Mouse (Mus musculus): ENCODE measurements around the gene Ccsap. TPM values are rescaled to one million over a fixed set of nuclear protein-coding genes. Genes with fewer than 3 reads are reported as not detected.

Ccsap gene
- polyA plus RNA-seq (2015; fragmentation: Nextera tagmentation; extraction: Ambion mirVana) = 2.3 and 2.7 TPM in 2 replicates

DNA sequence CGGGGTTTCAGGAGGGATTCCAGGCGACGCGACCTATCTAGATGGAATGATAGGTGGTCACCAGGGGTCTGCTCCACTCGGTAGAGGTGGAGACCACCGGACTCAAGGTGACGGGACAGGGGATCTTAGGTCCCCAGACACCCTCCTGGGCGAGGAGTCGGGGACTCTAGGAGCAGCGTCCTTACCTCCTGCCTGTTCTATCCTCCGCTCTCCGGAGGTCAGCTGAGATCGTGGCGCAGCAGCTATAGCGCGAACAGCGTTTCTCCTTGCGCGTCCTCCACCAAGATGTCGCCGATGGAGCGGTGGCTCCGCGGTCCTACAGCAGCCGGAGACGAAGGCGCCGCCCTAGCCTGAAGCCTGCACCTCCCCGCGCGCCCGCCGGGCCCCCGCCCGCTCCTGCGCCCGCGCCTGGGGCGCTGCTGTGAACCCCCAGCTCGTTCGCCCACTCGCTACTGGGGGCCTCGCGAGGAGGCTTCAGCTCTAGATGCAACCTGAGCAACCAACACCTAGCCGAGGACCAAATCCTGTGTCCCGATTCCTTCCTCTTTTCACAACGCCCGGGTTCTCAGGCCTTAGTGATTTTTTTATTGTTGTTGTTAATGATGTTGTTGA is at the start of gene Ccsap:
Gene Ccsap (minus strand): TSS at position 562 of the 612 bp plus-strand sequence.
- ATAC-seq = peak; percentile 72

DNA sequence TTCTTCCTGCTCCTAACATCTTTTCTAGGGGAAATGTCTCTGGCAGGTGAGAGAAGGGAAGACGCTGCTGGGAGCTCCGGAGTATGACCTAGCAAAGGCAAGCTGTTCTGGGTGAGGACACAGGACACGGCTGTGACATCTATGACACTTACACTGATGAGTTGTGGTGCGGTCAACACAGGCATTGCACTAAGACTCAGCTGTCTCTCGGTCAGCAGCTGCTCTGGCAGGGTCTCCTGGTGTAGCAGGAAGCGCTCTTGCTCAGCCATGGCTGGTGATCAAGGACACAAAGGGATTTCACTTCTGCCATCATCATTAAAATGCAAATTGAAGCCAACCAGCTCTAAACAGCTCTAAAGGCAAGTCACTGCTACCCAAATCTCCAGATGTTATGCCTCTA is 47.6 kb upstream of the Ccsap start:
- Histone ChIP-seq H3K4me1 (ENCODE audit: control insufficient read depth, insufficient read depth, low read length) (no peaks in the 10 kb centered on the region), H3K27ac (ENCODE audit: low read length) (no peak overlapping the region), H3K36me3 (ENCODE audit: control insufficient read depth, insufficient read depth, low read length) (peaks cover 9% of the 10 kb centered on the region), H3K27me3 (replicated peaks; ENCODE audit: control insufficient read depth, insufficient read depth, low read length) (no peaks in the 10 kb centered on the region), H3K9ac (ENCODE audit: low read depth, low read length) (no peak overlapping the region), H3K4me2 (ENCODE audit: low read depth, low read length) (no peak overlapping the region), H3K9me3 (ENCODE audit: control insufficient read depth, low read length) (no peaks in the 10 kb centered on the region), H3K4me3 (ENCODE audit: low read length) (no peak overlapping the region)
- no peak for ATAC-seq
- 95% methylated on average over 6 of the region's 6 CpGs for WGBS

More for the DNA sequence above, at the start of gene Ccsap:
- Histone ChIP-seq H3K9ac (ENCODE audit: low read depth, low read length) (peak within 1 kb of the TSS; percentile 86), H3K4me2 (ENCODE audit: low read depth, low read length) (peak within 1 kb of the TSS; percentile 98), H3K4me1 (ENCODE audit: control insufficient read depth, insufficient read depth, low read length) (peaks cover 10% of the 10 kb centered on the region), H3K27me3 (replicated peaks; ENCODE audit: control insufficient read depth, insufficient read depth, low read length) (peaks cover 9% of the 10 kb centered on the region; the same call in 1 of the 2 replicates), H3K27ac (ENCODE audit: low read length) (peak within 1 kb of the TSS; percentile 69), H3K9me3 (ENCODE audit: control insufficient read depth, low read length) (no peaks in the 10 kb centered on the region), H3K36me3 (ENCODE audit: control insufficient read depth, insufficient read depth, low read length) (no peaks in the 10 kb centered on the region), H3K4me3 (ENCODE audit: low read length) (peak within 1 kb of the TSS; percentile 96)
- WGBS = 1% methylated on average over 48 of the region's 48 CpGs

DNA sequence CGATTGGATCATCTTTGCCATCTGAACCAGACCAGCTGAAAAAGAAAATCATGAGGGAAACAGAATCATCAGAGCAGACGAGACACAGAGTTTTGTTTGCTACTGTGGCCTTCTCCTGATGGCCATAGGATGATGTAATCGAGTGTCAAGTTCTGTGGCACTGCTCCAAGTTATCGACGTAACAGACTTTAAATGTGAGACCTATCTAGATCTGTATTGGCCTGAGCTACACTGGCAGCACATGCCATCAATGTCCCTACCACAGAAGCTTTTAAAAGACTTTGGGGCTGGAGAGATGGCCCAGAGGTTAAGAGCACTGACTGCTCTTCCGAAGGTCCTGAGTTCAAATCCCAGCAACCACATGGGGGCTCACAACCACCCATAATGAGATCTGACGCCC is 42.6 kb upstream of the Ccsap start:
- Histone ChIP-seq H3K4me3 (ENCODE audit: low read length) (no peak overlapping the region), H3K9ac (ENCODE audit: low read depth, low read length) (no peak overlapping the region), H3K27me3 (replicated peaks; ENCODE audit: control insufficient read depth, insufficient read depth, low read length) (no peaks in the 10 kb centered on the region), H3K4me2 (ENCODE audit: low read depth, low read length) (no peak overlapping the region), H3K36me3 (ENCODE audit: control insufficient read depth, insufficient read depth, low read length) (peaks cover 6% of the 10 kb centered on the region), H3K9me3 (ENCODE audit: control insufficient read depth, low read length) (no peaks in the 10 kb centered on the region), H3K4me1 (ENCODE audit: control insufficient read depth, insufficient read depth, low read length) (no peaks in the 10 kb centered on the region), H3K27ac (ENCODE audit: low read length) (no peak overlapping the region)
- ATAC-seq = no peak
- WGBS = 83% methylated on average over 7 of the region's 7 CpGs

DNA sequence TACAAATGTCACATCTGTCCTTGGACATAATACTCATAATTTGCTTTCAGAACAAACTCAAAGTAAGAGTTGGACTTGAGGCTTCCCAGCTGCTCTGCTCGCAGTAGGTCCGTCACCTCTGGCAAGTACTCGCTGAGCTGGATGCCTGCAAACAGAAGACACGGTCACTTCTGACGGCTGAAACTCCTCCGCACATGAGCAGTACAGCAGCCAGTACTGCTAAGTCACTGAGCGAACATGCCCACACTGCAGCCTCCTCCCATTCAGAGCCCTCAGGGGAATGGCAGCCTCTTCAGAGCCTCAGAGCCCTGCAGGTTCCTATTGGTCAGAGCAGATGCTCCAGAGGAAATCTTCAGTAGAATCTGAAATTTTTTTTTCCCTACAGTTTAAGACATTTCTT is 39.4 kb upstream of the Ccsap start:
- Histone ChIP-seq H3K27ac (ENCODE audit: low read length) (no peak overlapping the region), H3K36me3 (ENCODE audit: control insufficient read depth, insufficient read depth, low read length) (peaks cover 6% of the 10 kb centered on the region; the same call in 1 of the 2 replicates), H3K4me3 (ENCODE audit: low read length) (no peak overlapping the region), H3K4me1 (ENCODE audit: control insufficient read depth, insufficient read depth, low read length) (peaks cover 5% of the 10 kb centered on the region; the same call in 1 of the 2 replicates), H3K9ac (ENCODE audit: low read depth, low read length) (no peak overlapping the region), H3K9me3 (ENCODE audit: control insufficient read depth, low read length) (no peaks in the 10 kb centered on the region), H3K4me2 (ENCODE audit: low read depth, low read length) (no peak overlapping the region), H3K27me3 (replicated peaks; ENCODE audit: control insufficient read depth, insufficient read depth, low read length) (peaks cover 7% of the 10 kb centered on the region)
- 83% methylated on average over 7 of the region's 7 CpGs for WGBS
- no peak for ATAC-seq

DNA sequence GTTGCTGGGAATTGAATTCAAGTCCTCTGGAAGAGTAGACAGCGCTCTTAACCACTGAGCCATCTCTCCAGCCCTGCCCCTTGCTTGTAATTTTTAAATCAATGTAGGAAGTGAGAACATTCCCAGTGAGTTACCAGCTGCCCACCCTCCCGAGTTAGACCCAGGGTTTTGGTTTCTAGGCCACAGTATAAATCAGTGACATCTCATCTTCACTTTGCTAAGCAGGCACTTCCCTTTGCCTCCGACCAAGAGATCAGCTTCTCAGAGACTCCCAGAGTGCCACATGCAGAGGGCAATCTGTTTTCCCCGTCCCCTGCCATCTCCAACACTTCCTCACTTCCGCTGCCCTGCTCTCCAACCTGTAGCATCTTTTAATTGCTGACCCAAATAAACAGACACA is 38.6 kb upstream of the Ccsap start:
- Histone ChIP-seq H3K9me3 (ENCODE audit: control insufficient read depth, low read length) (no peaks in the 10 kb centered on the region), H3K27ac (ENCODE audit: low read length) (no peak overlapping the region), H3K4me1 (ENCODE audit: control insufficient read depth, insufficient read depth, low read length) (peaks cover 5% of the 10 kb centered on the region; the same call in 1 of the 2 replicates), H3K27me3 (replicated peaks; ENCODE audit: control insufficient read depth, insufficient read depth, low read length) (peaks cover 15% of the 10 kb centered on the region), H3K4me2 (ENCODE audit: low read depth, low read length) (no peak overlapping the region), H3K9ac (ENCODE audit: low read depth, low read length) (no peak overlapping the region), H3K4me3 (ENCODE audit: low read length) (no peak overlapping the region), H3K36me3 (ENCODE audit: control insufficient read depth, insufficient read depth, low read length) (peaks cover 2% of the 10 kb centered on the region; the same call in 1 of the 2 replicates)
- 93% methylated on average over 5 of the region's 5 CpGs for WGBS
- no peak for ATAC-seq

DNA sequence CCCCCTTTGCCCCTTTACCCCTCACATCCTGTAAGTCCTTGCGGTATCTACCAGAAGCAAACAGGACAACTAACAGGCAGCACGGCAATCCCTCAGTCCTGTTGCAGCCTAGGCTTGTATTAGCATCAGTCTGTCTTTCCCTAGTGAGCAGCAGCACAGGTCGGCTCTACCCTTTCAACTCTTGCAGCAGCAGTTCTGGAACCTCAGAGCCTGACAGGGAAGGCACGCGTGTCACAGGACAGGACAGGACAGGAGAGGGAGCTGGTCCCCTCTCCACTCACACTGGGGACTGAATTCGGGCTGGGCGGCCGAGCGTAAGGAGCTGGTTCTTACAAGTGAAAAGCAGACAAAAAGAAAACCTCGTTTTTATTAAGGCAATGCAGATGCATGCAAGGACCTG is 36.8 kb upstream of the Ccsap start:
- H3K4me1 ChIP-seq (ENCODE audit: control insufficient read depth, insufficient read depth, low read length) = peaks cover 9% of the 10 kb centered on the region
- no peak overlapping the region; the same call in 1 of the 2 replicates for H3K27ac ChIP-seq (ENCODE audit: low read length)
- H3K4me2 ChIP-seq (ENCODE audit: low read depth, low read length) = peak overlapping the region; percentile 23; the same call in 1 of the 2 replicates
- H3K9ac ChIP-seq (ENCODE audit: low read depth, low read length) = no peak overlapping the region
- H3K36me3 ChIP-seq (ENCODE audit: control insufficient read depth, insufficient read depth, low read length) = no peaks in the 10 kb centered on the region
- ATAC-seq = peak; percentile 29; the same call in 1 of the 2 replicates
- H3K4me3 ChIP-seq (ENCODE audit: low read length) = no peak overlapping the region
- no peaks in the 10 kb centered on the region for H3K9me3 ChIP-seq (ENCODE audit: control insufficient read depth, low read length)
- peaks cover 33% of the 10 kb centered on the region for H3K27me3 ChIP-seq (replicated peaks; ENCODE audit: control insufficient read depth, insufficient read depth, low read length)
- 49% methylated on average over 10 of the region's 10 CpGs for WGBS

DNA sequence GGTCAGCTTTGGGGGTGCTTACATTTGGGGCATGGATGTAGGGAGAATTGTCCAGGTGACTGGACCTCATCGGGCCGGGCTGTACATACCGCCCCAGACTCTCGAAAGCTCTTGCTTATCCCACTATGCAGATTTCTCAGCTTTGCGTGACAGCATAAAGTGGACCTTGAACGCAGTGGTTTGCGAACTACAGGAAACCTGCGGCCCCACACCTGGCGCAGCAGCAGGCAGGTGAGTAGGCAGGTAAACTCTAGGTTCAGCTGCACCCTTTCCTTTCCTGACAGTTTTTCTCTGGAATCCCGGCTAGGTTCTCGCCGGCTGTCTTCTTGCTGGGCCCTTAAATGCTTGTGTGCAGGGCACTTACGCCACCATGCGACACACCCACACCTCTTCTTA is 36.4 kb upstream of the Ccsap start:
- Histone ChIP-seq H3K4me3 (ENCODE audit: low read length) (no peak overlapping the region), H3K36me3 (ENCODE audit: control insufficient read depth, insufficient read depth, low read length) (no peaks in the 10 kb centered on the region), H3K4me1 (ENCODE audit: control insufficient read depth, insufficient read depth, low read length) (peaks cover 10% of the 10 kb centered on the region), H3K27me3 (replicated peaks; ENCODE audit: control insufficient read depth, insufficient read depth, low read length) (peaks cover 37% of the 10 kb centered on the region), H3K9me3 (ENCODE audit: control insufficient read depth, low read length) (no peaks in the 10 kb centered on the region), H3K4me2 (ENCODE audit: low read depth, low read length) (peak overlapping the region; percentile 23; the same call in 1 of the 2 replicates), H3K9ac (ENCODE audit: low read depth, low read length) (no peak overlapping the region), H3K27ac (ENCODE audit: low read length) (no peak overlapping the region)
- ATAC-seq = peak; percentile 74
- 37% methylated on average over 14 of the region's 14 CpGs for WGBS

DNA sequence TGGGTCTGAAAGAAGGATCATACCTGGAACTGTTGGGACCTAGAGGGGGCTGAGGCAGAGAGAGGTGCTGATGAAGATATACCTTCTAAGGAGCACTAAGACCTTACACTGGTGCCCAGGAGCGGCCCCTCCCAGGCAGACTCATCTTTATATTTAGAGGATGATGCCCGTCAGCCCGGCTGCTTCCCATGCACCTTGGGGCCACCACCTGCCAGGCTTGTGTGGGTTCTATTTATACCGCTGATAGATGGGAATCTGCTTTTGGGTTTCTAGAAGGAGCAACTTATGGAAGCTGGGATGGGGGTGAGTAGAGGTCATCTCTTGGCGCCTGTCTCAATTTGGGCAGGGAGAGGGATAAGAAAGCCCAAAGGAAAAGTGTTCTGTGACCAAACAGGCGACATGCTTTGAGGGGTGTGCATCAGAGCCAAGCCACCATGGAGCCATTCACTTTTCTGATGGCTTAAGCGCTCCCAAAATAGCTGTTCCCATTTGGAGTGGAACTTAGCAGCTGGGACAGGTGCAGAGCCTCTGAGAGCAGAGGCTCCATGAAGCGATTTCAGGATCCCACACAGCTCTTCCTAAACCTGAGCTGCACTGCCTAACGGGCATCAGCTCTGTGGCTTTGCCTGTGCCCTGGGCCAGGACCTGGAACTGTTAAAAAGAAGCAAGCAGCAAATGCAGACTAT is 35.8 kb upstream of the Ccsap start:
- WGBS = 66% methylated on average over 9 of the region's 9 CpGs
- Histone ChIP-seq H3K4me1 (ENCODE audit: control insufficient read depth, insufficient read depth, low read length) (peaks cover 10% of the 10 kb centered on the region), H3K9ac (ENCODE audit: low read depth, low read length) (no peak overlapping the region), H3K4me3 (ENCODE audit: low read length) (no peak overlapping the region), H3K27ac (ENCODE audit: low read length) (no peak overlapping the region), H3K27me3 (replicated peaks; ENCODE audit: control insufficient read depth, insufficient read depth, low read length) (peaks cover 42% of the 10 kb centered on the region), H3K4me2 (ENCODE audit: low read depth, low read length) (peak overlapping the region; percentile 23; the same call in 1 of the 2 replicates), H3K9me3 (ENCODE audit: control insufficient read depth, low read length) (no peaks in the 10 kb centered on the region), H3K36me3 (ENCODE audit: control insufficient read depth, insufficient read depth, low read length) (no peaks in the 10 kb centered on the region)
- ATAC-seq = no peak

DNA sequence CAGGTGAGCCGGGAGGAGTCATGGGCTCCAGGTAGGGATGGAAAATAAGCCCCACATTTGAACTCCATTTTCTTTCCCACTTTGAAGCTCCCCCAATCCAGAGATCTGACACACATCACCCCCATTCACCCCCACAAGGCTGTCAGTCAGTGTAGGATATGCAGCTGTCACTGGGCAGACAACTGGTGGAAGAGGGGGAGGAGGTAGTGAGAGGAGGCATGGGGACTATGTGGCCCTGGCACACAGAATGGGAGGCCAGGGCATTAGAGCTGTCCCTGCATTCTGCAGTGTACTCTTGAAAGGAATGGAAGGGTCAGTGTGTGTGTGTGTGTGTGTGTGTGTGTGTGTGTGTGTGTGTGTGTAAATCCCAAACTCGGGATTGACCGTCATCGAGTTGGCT is 35.2 kb upstream of the Ccsap start:
- no peak overlapping the region for H3K4me3 ChIP-seq (ENCODE audit: low read length)
- H3K4me2 ChIP-seq (ENCODE audit: low read depth, low read length) = no peak overlapping the region
- peaks cover 10% of the 10 kb centered on the region for H3K4me1 ChIP-seq (ENCODE audit: control insufficient read depth, insufficient read depth, low read length)
- peaks cover 48% of the 10 kb centered on the region for H3K27me3 ChIP-seq (replicated peaks; ENCODE audit: control insufficient read depth, insufficient read depth, low read length)
- WGBS = 81% methylated on average over 4 of the region's 4 CpGs
- no peak for ATAC-seq
- no peaks in the 10 kb centered on the region for H3K9me3 ChIP-seq (ENCODE audit: control insufficient read depth, low read length)
- no peaks in the 10 kb centered on the region for H3K36me3 ChIP-seq (ENCODE audit: control insufficient read depth, insufficient read depth, low read length)
- H3K27ac ChIP-seq (ENCODE audit: low read length) = no peak overlapping the region
- no peak overlapping the region for H3K9ac ChIP-seq (ENCODE audit: low read depth, low read length)
